Mouse (Mus musculus): ENCODE measurements around the gene Maoa. TPM values are rescaled to one million over a fixed set of nuclear protein-coding genes. Genes with fewer than 3 reads are reported as not detected.

Gene Maoa
- polyA plus RNA-seq (2012; rRNA removed): 0.16 and 0.30 TPM in 2 replicates

GRCm38 (mm10) chrX:16619034-16619929, at the start of gene Maoa:
TSS of gene Maoa (plus strand) at chrX:16619698.

Other genes with a start within 250 kb of the Maoa start
- gene Cypt1, start 96.8 kb upstream of the Maoa start, polyA plus RNA-seq (2012; rRNA removed): not detected in 2 replicates
- gene Maob, start 197.7 kb downstream of the Maoa start, polyA plus RNA-seq (2012; rRNA removed): 0.47 and 1.0 TPM in 2 replicates